Mouse (Mus musculus): ENCODE data around the gene Olfr1208.

The Olfr1208 gene

GRCm38 (mm10) chr2:88902211-88902610 lies at the start of gene Olfr1208:
Gene Olfr1208 (minus strand): TSS chr2:88902311.
- no peak for DNase-seq (ENCODE audit: low spot score)

GRCm38 (mm10) chr2:88938011-88938410 lies 35.9 kb upstream of the Olfr1208 start, which contains the start of gene Olfr1211:
Gene Olfr1211 (minus strand): TSS chr2:88938111.
- no peak for DNase-seq (ENCODE audit: low spot score)

- DNase-seq (ENCODE audit: low spot score): no peak
These were observed 12.9 kb upstream of the Olfr1208 start, which contains the start of gene Olfr1209 for GRCm38 (mm10) chr2:88915057-88915456. Gene Olfr1209 (minus strand): TSS chr2:88915157.

- no peak for DNase-seq (ENCODE audit: low spot score)
These were observed 39.2 kb downstream of the Olfr1208 start, which contains the start of gene Olfr1206 for GRCm38 (mm10) chr2:88862931-88863330. Gene Olfr1206 (plus strand): TSS chr2:88863231.

GRCm38 (mm10) chr2:88848992-88849391 lies 53.1 kb downstream of the Olfr1208 start, which contains the start of gene Olfr1204:
Gene Olfr1204 (plus strand): TSS chr2:88849292.
- no peak for DNase-seq (ENCODE audit: low spot score)
